Mouse (Mus musculus) embryo, embryonic 11 days (tissue): ENCODE data around the gene Pik3cd.
"Not testable (repeated sequence)": the region's sequence is repeated elsewhere in the genome, so short reads cannot be mapped to it uniquely, and the experiment has no call there.

ENCODE experiments used
- DNase-seq: peaks from one replicate; pipeline ENCODE4 v3.0.0-alpha.2; 2015

The Pik3cd gene

GRCm38 (mm10) chr4:149641956-149642355, 60.4 kb downstream of the Pik3cd start:
- DNase-seq, result no peak

DNA sequence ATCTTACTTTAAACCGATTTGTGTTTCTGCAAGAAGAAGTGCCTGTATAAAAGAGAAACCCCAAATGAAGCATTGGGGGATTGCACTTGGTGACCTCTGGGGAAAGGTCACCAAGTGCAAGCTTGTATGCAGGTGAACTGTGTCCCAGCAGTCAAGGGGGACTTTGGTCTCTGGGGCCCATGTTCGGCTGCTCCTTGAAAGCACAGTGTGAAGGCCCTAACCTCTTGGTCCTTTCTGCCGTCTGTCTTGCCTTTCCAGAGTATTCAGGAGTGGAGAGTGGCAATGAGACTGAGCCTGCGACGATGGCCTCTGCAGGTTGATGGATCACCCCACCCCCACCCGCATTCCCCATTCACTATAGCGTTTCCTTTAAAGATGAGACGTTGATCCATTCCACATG, 61.0 kb downstream of the Pik3cd start:
- DNase-seq, result no peak

DNA sequence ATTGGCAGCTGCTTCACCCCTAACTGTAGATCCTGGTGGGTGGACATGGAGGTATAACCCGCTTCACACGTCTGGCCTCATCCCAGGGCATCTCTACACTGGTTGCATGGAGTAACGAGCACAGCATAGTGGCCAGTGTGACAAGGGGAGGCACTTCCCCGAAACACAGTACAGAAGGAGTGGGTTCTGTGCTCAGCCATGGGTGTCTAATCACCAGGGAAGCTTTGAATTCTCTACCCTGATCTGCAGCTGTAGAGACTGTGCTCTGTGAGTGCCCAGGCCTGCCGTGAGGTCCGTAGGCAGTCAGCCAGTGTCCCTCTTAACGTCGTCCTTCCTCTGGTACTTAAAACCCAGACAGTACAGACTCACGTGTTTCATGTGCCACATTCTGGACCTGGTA, 61.5 kb downstream of the Pik3cd start:
- no peak for DNase-seq

DNA sequence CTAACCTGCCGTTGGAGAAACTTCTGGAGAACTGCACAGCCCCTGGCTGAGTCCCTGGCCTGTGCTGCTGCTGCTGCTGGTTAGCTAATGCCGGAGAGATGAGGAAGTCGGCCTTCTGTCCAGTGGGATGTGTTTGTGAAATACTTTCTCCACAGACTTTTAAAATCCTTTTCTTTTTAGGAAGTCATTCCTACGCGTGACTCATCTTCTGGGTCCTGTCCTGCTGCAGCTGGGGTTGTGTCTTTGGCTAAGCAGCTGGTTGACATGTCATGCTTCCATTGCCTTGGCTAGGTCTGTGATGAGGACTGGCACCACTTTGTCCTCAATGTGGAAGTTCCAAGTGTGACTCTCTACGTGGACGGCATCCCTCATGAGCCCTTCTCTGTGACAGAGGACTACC, 64.4 kb downstream of the Pik3cd start:
- no peak for DNase-seq

GRCm38 (mm10) chr4:149635915-149636415, 66.4 kb downstream of the Pik3cd start:
- DNase-seq, result no peak

DNA sequence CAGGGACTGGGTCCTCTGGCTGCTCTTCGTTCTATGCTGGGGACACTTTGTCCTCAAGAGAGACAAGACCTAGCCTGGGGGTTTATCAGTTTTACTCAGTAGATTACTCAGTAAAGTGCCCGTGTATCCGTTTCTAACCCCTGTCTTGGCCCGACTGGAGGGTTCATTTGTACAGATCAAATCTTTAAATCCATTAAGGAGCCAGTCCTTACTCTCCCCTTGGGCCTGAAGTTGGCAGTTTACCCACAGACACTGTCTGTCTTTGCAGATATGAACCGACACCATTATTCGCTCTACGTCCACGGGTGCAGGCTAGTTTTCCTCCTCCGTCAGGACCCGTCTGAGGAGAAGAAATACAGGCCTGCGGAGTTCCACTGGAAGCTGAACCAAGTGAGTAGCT, 67.4 kb downstream of the Pik3cd start:
- DNase-seq, result no peak

DNA sequence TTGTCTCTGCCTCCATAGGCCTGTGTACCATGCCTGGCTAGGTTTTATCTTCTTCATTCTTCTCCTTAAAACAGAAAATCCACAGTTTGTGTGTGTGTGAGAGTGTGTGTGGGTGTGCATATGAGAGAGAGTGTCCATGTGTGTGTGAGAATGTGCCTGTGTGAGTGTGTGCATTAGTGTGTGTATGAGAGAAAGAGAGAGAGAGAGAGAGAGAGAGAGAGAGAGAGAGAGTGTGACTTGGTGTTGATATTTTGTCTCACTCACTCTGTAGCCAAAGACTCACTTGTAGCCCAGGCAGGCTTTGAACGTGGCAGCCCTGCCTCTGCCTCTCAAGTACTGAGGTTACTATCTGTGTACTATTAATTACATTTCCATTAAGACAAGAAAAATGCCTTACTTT, 68.2 kb downstream of the Pik3cd start:
- DNase-seq, result no peak

- DNase-seq, result no peak
Observed at GRCm38 (mm10) chr4:149632670-149633307, 69.6 kb downstream of the Pik3cd start.

DNA sequence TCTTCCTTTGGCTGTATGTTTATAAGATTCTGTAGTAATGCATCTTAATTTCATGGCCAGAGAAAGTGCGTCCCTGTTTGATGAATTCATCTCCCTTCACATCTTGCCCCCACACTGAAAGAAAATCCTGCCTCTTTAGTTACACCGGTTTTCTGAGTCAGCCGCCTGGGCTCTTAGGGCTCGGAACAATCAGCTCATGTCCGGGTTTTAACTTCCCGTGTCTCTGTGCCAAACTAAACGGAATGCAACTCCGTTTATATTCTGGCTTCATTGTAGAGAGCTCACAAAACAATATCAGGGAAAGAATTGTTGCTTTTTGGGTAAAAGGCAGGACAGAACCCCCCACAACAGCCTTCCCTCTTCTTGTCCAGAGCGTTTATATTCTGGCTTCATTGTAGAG, 73.6 kb downstream of the Pik3cd start:
- no peak for DNase-seq

GRCm38 (mm10) chr4:149628372-149628771, 74.0 kb downstream of the Pik3cd start:
- DNase-seq, result peak; percentile 55

DNA sequence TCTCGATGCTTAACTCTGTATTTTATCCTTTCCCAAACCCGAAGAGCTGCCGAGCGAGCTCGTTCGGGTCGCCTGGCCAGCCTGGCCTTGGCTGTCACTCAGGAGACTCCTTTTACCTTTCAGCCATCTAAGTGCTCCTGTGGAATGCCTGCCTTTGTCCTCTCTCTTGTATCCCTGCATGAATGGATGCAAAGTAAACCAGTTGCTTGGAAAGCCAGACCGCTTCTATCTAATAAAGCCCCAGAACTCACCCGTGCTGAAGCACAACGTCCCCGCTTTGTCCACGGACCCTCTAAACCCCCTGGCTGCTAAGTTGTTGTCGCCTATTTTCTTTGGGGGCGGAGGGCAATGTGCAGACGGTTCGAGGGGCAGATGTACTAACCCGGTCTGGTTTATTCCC, 75.6 kb downstream of the Pik3cd start:
- DNase-seq, result no peak

GRCm38 (mm10) chr4:149623711-149624110, 78.7 kb downstream of the Pik3cd start:
- DNase-seq, result no peak

GRCm38 (mm10) chr4:149621286-149621685, 81.1 kb downstream of the Pik3cd start:
- no peak for DNase-seq

GRCm38 (mm10) chr4:149619988-149620387, 82.4 kb downstream of the Pik3cd start:
- DNase-seq, result no peak

- DNase-seq, result not testable (repeated sequence)
Observed at GRCm38 (mm10) chr4:149616999-149617398, 85.4 kb downstream of the Pik3cd start.

- no peak for DNase-seq
Observed at GRCm38 (mm10) chr4:149614869-149615268, 87.5 kb downstream of the Pik3cd start.

DNA sequence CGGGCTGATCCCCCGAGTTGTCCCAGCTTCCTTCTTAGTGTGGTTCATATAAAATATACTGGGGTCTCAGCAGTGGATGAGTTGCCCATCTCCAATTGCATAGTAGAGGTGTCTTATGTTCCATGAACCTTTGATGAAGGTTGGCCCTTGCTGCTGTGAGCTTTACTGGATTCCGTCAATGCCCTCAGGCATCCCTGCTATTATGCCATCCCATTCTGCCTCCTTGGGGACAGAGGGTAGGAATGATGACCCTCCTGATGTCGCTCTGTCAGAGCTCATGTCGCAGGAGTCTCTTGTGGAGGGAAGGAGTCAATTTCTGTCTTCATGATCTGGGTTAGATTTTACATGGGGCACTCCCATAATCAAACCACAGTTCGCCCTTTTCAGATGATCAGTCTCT, 88.9 kb downstream of the Pik3cd start:
- DNase-seq, result not testable (repeated sequence)

DNA sequence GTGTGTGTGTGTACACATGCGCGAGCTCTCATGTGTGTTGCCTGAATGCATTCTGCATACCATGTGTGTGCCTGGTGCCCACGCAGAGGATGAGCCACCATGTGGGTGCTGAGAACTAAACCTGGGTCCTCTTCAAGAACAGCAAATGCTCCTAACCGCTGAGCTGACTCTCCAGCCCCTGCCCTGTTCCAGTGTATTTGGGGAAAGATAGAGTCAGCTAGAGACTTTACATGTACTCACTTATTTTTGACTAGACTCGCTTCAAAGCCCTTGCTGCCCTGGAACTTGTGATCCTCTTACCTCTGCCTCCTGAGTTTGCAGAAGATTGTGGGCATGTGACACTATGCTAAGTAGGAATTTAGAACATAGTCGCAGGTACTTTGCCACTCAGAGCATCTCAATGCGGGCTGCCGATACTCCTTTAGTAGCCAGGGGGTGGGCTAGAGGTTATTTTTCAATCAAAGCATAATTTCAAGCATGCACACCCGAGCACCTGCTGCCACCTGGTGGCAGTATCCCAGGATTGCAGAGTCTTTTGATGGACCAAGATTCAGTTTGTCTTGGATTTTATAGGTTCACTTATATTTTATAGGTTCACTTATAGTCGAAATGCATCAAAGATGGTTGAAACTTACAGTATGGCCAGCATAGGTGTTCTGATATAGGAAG, 90.9 kb downstream of the Pik3cd start:
- peak; percentile 76 for DNase-seq

GRCm38 (mm10) chr4:149609256-149610025, 92.9 kb downstream of the Pik3cd start:
- no peak for DNase-seq

DNA sequence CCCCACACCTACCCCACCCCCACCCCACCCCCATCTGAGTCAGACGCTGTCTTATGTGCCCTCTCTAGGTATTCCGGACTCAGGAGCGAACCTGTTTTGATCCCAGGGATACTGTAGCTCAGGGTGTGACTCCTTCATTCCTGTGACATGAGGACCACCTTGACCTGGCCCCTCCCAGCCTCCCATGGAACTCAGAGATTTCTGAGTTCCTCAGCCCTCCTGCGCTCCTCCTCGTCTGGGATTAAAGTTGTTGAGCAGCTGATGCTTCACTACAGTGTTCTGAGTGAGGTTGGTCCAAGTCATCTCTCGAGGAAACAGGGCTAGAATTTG, 94.1 kb downstream of the Pik3cd start:
- DNase-seq, result no peak

DNA sequence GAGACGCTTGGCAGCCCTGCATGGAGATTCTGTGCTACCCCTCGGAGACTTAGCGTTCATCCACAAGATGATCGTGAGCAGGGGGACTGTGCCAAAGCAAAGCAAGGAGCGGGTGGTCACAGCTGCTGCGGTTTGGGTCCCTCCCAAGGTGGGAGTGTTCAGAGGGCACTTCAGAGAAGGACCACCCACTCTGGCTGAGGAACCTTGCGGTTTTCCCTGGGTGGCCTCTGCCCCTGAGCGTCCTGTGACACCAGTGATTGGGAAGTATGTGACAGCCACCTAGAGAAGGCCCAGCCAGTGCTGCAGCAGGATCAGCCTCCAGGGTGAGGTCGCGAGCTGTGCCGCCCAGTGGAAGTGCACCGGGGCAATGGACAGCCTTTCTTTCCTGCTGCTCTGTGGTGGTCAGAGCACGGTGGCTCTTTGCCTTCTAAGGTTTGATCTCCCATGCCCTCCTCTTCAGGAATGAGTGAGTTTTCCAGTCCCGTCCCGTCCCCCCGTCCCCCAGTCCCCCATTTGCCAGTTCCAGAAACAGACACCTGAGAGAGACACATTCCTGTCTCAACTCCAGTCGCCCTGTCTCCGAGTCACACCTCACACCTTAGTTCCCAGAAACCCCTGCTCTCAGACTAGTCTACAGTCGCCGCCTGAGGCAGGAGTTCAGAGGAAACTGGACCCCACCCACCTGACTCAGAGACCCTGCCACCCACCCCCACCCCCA, 94.6 kb downstream of the Pik3cd start:
- no peak for DNase-seq

DNA sequence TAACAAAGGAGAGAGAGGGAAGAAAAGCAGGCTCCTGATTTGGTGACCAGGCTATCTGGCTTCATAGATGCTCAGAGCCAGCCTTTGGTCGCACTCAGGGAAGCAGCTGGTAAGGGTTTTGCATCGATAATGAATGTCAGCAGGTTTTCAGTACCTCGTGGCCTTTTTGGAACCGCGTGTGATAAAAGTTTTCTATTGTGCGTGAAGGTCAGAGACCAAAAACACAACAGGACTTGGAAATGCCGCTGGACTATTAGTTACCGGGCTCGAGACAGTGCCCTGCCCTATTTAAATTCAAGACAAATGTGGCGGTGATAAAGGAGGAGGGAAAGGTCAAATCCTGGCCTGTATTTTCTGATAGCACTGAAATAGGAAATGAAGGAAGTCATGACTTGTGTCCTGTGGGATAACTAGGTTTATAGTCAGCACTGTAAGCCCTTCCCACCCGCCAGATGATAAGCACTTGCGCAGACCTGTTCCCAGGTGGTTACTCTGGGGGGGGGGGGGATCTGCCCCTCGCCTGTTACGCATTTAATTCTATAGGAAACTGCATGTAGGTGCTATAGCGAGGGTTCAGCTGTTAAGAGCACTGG, 95.5 kb downstream of the Pik3cd start:
- DNase-seq, result no peak

DNA sequence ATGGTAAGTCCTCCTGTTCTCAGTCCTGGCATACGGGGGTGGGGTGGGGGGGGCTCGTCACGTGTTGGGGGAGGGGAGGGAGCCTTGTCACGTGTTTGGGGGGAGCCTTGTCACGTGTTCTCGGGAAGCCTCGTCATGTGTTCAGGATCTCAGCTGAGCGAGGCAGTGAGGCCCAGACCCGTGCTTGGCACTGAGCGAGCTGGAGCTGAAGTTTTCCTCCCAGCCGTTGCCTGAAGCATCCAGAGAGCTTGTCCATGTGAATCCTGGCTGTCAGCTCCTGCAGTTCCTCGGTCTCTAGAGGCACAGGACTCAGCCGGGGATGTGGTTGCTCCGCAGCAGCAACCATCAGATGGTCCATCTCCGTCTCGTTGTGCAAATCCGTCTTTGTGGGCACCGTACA, 96.3 kb downstream of the Pik3cd start:
- DNase-seq, result no peak
